Mouse (Mus musculus): ENCODE measurements around the gene Ammecr1. TPM values are rescaled to one million over a fixed set of nuclear protein-coding genes. Genes with fewer than 3 reads are reported as not detected.

Gene Ammecr1
- polyA plus RNA-seq, 1 experiment, result 0.87 TPM

- no peak overlapping the region for H3K4me3 ChIP-seq (ENCODE audit: insufficient read depth, low read depth, low read length)
- H3K27ac ChIP-seq (replicated peaks; ENCODE audit: low read depth, low read length), result no peak overlapping the region
- no peaks in the 10 kb centered on the region for H3K4me1 ChIP-seq (ENCODE audit: control insufficient read depth, insufficient read depth, insufficient read length, low read length)
These were observed 84.3 kb downstream of the Ammecr1 start for GRCm38 (mm10) chrX:142882255-142882654.

GRCm38 (mm10) chrX:142869844-142870243 is 96.7 kb downstream of the Ammecr1 start:
- Histone ChIP-seq H3K4me3 (ENCODE audit: insufficient read depth, low read depth, low read length) (no peak overlapping the region), H3K4me1 (ENCODE audit: control insufficient read depth, insufficient read depth, insufficient read length, low read length) (no peaks in the 10 kb centered on the region), H3K27ac (replicated peaks; ENCODE audit: low read depth, low read length) (no peak overlapping the region)

- no peak overlapping the region for H3K4me3 ChIP-seq (ENCODE audit: insufficient read depth, low read depth, low read length)
- H3K4me1 ChIP-seq (ENCODE audit: control insufficient read depth, insufficient read depth, insufficient read length, low read length), result no peaks in the 10 kb centered on the region
- H3K27ac ChIP-seq (replicated peaks; ENCODE audit: low read depth, low read length), result no peak overlapping the region
These were observed 118.5 kb downstream of the Ammecr1 start for GRCm38 (mm10) chrX:142848032-142848431.

GRCm38 (mm10) chrX:142846266-142846665 is 120.3 kb downstream of the Ammecr1 start:
- no peaks in the 10 kb centered on the region; the same call in 1 of the 2 replicates for H3K4me1 ChIP-seq (ENCODE audit: control insufficient read depth, insufficient read depth, insufficient read length, low read length)
- H3K27ac ChIP-seq (replicated peaks; ENCODE audit: low read depth, low read length), result no peak overlapping the region
- no peak overlapping the region for H3K4me3 ChIP-seq (ENCODE audit: insufficient read depth, low read depth, low read length)

GRCm38 (mm10) chrX:142841916-142842315 is 124.6 kb downstream of the Ammecr1 start:
- no peak overlapping the region for H3K4me3 ChIP-seq (ENCODE audit: insufficient read depth, low read depth, low read length)
- no peak overlapping the region for H3K27ac ChIP-seq (replicated peaks; ENCODE audit: low read depth, low read length)

GRCm38 (mm10) chrX:142839411-142839810 is 127.1 kb downstream of the Ammecr1 start:
- no peak overlapping the region for H3K27ac ChIP-seq (replicated peaks; ENCODE audit: low read depth, low read length)
- no peak overlapping the region for H3K4me3 ChIP-seq (ENCODE audit: insufficient read depth, low read depth, low read length)
- H3K4me1 ChIP-seq (ENCODE audit: control insufficient read depth, insufficient read depth, insufficient read length, low read length), result peaks cover 4% of the 10 kb centered on the region; the same call in 1 of the 2 replicates

More at GRCm38 (mm10) chrX:142841916-142842315, 124.6 kb downstream of the Ammecr1 start:
- H3K4me1 ChIP-seq (ENCODE audit: control insufficient read depth, insufficient read depth, insufficient read length, low read length), result peaks cover 4% of the 10 kb centered on the region; the same call in 1 of the 2 replicates

- no peak overlapping the region for H3K27ac ChIP-seq (replicated peaks; ENCODE audit: low read depth, low read length)
- H3K4me3 ChIP-seq (ENCODE audit: insufficient read depth, low read depth, low read length), result no peak overlapping the region
- peaks cover 4% of the 10 kb centered on the region for H3K4me1 ChIP-seq (ENCODE audit: control insufficient read depth, insufficient read depth, insufficient read length, low read length)
These were observed 127.7 kb downstream of the Ammecr1 start for GRCm38 (mm10) chrX:142838841-142839240.

GRCm38 (mm10) chrX:142837316-142837715 is 129.2 kb downstream of the Ammecr1 start:
- Histone ChIP-seq H3K4me3 (ENCODE audit: insufficient read depth, low read depth, low read length) (no peak overlapping the region), H3K27ac (replicated peaks; ENCODE audit: low read depth, low read length) (no peak overlapping the region), H3K4me1 (ENCODE audit: control insufficient read depth, insufficient read depth, insufficient read length, low read length) (peaks cover 4% of the 10 kb centered on the region)

GRCm38 (mm10) chrX:142836399-142836798 is 130.1 kb downstream of the Ammecr1 start:
- Histone ChIP-seq H3K27ac (replicated peaks; ENCODE audit: low read depth, low read length) (no peak overlapping the region), H3K4me3 (ENCODE audit: insufficient read depth, low read depth, low read length) (no peak overlapping the region), H3K4me1 (ENCODE audit: control insufficient read depth, insufficient read depth, insufficient read length, low read length) (peaks cover 4% of the 10 kb centered on the region)

- H3K27ac ChIP-seq (replicated peaks; ENCODE audit: low read depth, low read length), result no peak overlapping the region
- peaks cover 4% of the 10 kb centered on the region for H3K4me1 ChIP-seq (ENCODE audit: control insufficient read depth, insufficient read depth, insufficient read length, low read length)
These were observed 131.7 kb downstream of the Ammecr1 start for GRCm38 (mm10) chrX:142834807-142835206.

GRCm38 (mm10) chrX:142833164-142833796 is 133.2 kb downstream of the Ammecr1 start:
- H3K27ac ChIP-seq (replicated peaks; ENCODE audit: low read depth, low read length), result no peak overlapping the region
- H3K4me3 ChIP-seq (ENCODE audit: insufficient read depth, low read depth, low read length), result no peak overlapping the region
- peaks cover 4% of the 10 kb centered on the region for H3K4me1 ChIP-seq (ENCODE audit: control insufficient read depth, insufficient read depth, insufficient read length, low read length)

More at GRCm38 (mm10) chrX:142834807-142835206, 131.7 kb downstream of the Ammecr1 start:
- no peak overlapping the region for H3K4me3 ChIP-seq (ENCODE audit: insufficient read depth, low read depth, low read length)

GRCm38 (mm10) chrX:142832221-142832620 is 134.3 kb downstream of the Ammecr1 start:
- Histone ChIP-seq H3K4me3 (ENCODE audit: insufficient read depth, low read depth, low read length) (no peak overlapping the region), H3K27ac (replicated peaks; ENCODE audit: low read depth, low read length) (no peak overlapping the region), H3K4me1 (ENCODE audit: control insufficient read depth, insufficient read depth, insufficient read length, low read length) (peaks cover under 1% of the 10 kb centered on the region)

- Histone ChIP-seq H3K27ac (replicated peaks; ENCODE audit: low read depth, low read length) (no peak overlapping the region), H3K4me1 (ENCODE audit: control insufficient read depth, insufficient read depth, insufficient read length, low read length) (no peaks in the 10 kb centered on the region; the same call in 1 of the 2 replicates), H3K4me3 (ENCODE audit: insufficient read depth, low read depth, low read length) (no peak overlapping the region)
These were observed 136.0 kb downstream of the Ammecr1 start for GRCm38 (mm10) chrX:142830572-142830971.

GRCm38 (mm10) chrX:142829866-142830470 is 136.6 kb downstream of the Ammecr1 start:
- Histone ChIP-seq H3K4me3 (ENCODE audit: insufficient read depth, low read depth, low read length) (no peak overlapping the region), H3K27ac (replicated peaks; ENCODE audit: low read depth, low read length) (no peak overlapping the region), H3K4me1 (ENCODE audit: control insufficient read depth, insufficient read depth, insufficient read length, low read length) (no peaks in the 10 kb centered on the region; the same call in 1 of the 2 replicates)

- H3K4me1 ChIP-seq (ENCODE audit: control insufficient read depth, insufficient read depth, insufficient read length, low read length), result no peaks in the 10 kb centered on the region; the same call in 1 of the 2 replicates
- no peak overlapping the region for H3K27ac ChIP-seq (replicated peaks; ENCODE audit: low read depth, low read length)
- no peak overlapping the region for H3K4me3 ChIP-seq (ENCODE audit: insufficient read depth, low read depth, low read length)
These were observed 137.3 kb downstream of the Ammecr1 start for GRCm38 (mm10) chrX:142829267-142829666.
